Mouse (Mus musculus): ENCODE measurements around the gene Zfp28. TPM values are rescaled to one million over a fixed set of nuclear protein-coding genes. Genes with fewer than 3 reads are reported as not detected.

The Zfp28 gene
- total and polyA plus RNA-seq, 3 experiments = 0.82 to 1.2 (median 1.1) TPM

DNA sequence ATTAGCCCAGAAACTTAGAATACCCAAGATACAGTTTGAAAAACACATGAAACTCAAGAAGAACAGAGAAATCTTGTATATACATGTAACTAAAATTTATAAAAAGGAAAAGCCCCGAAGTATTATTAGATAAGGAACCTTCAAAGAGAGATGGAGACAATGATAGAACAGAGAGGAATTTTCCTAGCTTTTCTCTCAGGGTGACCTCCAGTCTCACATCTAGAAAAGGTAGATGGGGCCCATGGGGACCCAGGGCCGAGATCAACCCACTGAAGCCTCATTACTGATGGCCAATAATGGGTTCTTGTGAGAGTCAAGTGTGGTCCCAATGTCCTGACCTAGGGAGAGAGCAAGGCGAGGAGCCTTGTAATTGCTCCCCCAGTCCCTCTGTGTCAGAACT, 55.3 kb downstream of the Zfp28 start, which contains the start of gene Olfr1344:
TSS of gene Olfr1344 (plus strand) at position 301 of the 400 bp plus-strand sequence.
- DNase-seq (ENCODE audit: extremely low read depth) = no peak
- Histone ChIP-seq H3K36me3 (replicated peaks in 1 of 2; ENCODE audit: control insufficient read depth in 1 of 2, insufficient read depth in 1 of 2, low read length in 1 of 2) (no peaks in the 10 kb centered on the region), H3K9ac (ENCODE audit: insufficient read depth, low read depth) (no peak within 1 kb of the TSS), H3K4me2 (ENCODE audit: insufficient read depth, low read depth, poor library complexity, severe bottlenecking) (no peak within 1 kb of the TSS), H3K4me3 (replicated peaks in 1 of 3; ENCODE audit: low read depth in 2 of 3, low read length in 2 of 3, poor library complexity in 1 of 3) (no peak within 1 kb of the TSS), H3K4me1 (ENCODE audit: control insufficient read depth in 1 of 2, insufficient read depth in 2 of 2) (no peaks in the 10 kb centered on the region), H3K27ac (ENCODE audit: insufficient read depth, low read depth) (no peak within 1 kb of the TSS), H3K9me3 (replicated peaks; ENCODE audit: low read length) (peaks cover 22% of the 10 kb centered on the region), H3K79me2 (replicated peaks; ENCODE audit: control insufficient read depth, extremely low read depth, insufficient read depth, poor library complexity, severe bottlenecking) (no peaks in the 10 kb centered on the region), H3K27me3 (replicated peaks) (no peaks in the 10 kb centered on the region)
- no peak for TF ChIP-seq IRF4 (IDR thresholded peaks at IDR 0.05; ENCODE audit: low read depth, low read length)
- TF ChIP-seq MAX (IDR thresholded peaks at IDR 0.05; ENCODE audit: low read length) = no peak
- no peak for TF ChIP-seq CHD2 (IDR thresholded peaks at IDR 0.05; ENCODE audit: low read length)
- no peak for TF ChIP-seq ZC3H11A (IDR thresholded peaks at IDR 0.05; ENCODE audit: low read depth, low read length)
- no peak for TF ChIP-seq HCFC1 (IDR thresholded peaks at IDR 0.05; ENCODE audit: low read depth, low read length)
- no peak for TF ChIP-seq ELF1 (IDR thresholded peaks at IDR 0.05; ENCODE audit: low read depth, low read length)
- TF ChIP-seq CTCF (conservative IDR thresholded peaks at IDR 0.05 in 1 of 2, IDR thresholded peaks at IDR 0.05 in 1 of 2; ENCODE audit: low read depth in 2 of 2, low read length in 2 of 2) = no peak
- TF ChIP-seq UBTF (IDR thresholded peaks at IDR 0.05; ENCODE audit: low read depth, low read length) = no peak
- no peak for TF ChIP-seq JUND (conservative IDR thresholded peaks at IDR 0.05; ENCODE audit: low read depth, low read length)
- no peak for TF ChIP-seq ZKSCAN1 (IDR thresholded peaks at IDR 0.05; ENCODE audit: borderline replicate concordance, low read depth, low read length)
- TF ChIP-seq SIN3A (IDR thresholded peaks at IDR 0.05; ENCODE audit: low read length) = no peak
- no peak for TF ChIP-seq MAZ (IDR thresholded peaks at IDR 0.05; ENCODE audit: low read depth, low read length)
- no peak for TF ChIP-seq MAFK (IDR thresholded peaks at IDR 0.05; ENCODE audit: insufficient replicate concordance, low read length)
- no peak for TF ChIP-seq MEF2A (IDR thresholded peaks at IDR 0.05; ENCODE audit: borderline replicate concordance, low read depth, low read length)
- TF ChIP-seq POLR2A (IDR thresholded peaks at IDR 0.05; ENCODE audit: low read depth, low read length) = no peak
- TF ChIP-seq USF1 (IDR thresholded peaks at IDR 0.05; ENCODE audit: low read depth, low read length) = no peak
- dilution Hi-C loops (cut with MboI; ENCODE audit: extremely low pct_ligation_motif_present, extremely low pct_unique_long_range_greater_than_20kb, low sequenced_read_pairs) = no loop called here
- in situ Hi-C loops (cut with MboI; ENCODE audit: low pct_ligation_motif_present, low pct_unique_long_range_greater_than_20kb, low sequenced_read_pairs) = no loop called here

DNA sequence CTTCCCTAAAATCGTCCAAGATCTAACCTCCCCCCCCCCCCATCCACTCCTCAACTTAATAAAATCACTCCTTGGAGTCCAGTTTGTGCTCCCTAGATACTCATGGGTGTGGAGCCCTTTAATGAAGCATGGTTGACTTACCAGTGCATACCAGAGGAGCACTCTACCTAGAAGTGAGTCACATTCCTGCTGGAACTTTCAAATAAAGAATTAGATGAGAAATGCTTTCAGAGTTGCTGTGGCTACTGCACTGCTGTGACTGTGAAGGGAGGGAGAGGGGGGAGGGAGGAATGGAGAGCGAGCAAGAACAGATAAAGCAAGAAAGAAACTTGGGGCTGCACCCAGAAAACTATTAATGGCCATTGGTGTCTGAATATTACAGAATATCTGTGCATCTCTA, 58.1 kb downstream of the Zfp28 start:
- Histone ChIP-seq H3K9ac (ENCODE audit: insufficient read depth, low read depth) (no peak overlapping the region), H3K4me3 (replicated peaks in 1 of 3; ENCODE audit: low read depth in 2 of 3, low read length in 2 of 3, poor library complexity in 1 of 3) (no peak overlapping the region), H3K27ac (ENCODE audit: insufficient read depth, low read depth) (no peak overlapping the region), H3K36me3 (replicated peaks in 1 of 2; ENCODE audit: control insufficient read depth in 1 of 2, insufficient read depth in 1 of 2, low read length in 1 of 2) (no peaks in the 10 kb centered on the region), H3K4me1 (ENCODE audit: control insufficient read depth in 1 of 2, insufficient read depth in 2 of 2) (no peaks in the 10 kb centered on the region), H3K79me2 (replicated peaks; ENCODE audit: control insufficient read depth, extremely low read depth, insufficient read depth, poor library complexity, severe bottlenecking) (no peaks in the 10 kb centered on the region), H3K4me2 (ENCODE audit: insufficient read depth, low read depth, poor library complexity, severe bottlenecking) (no peak overlapping the region), H3K27me3 (replicated peaks) (no peaks in the 10 kb centered on the region), H3K9me3 (replicated peaks; ENCODE audit: low read length) (peaks cover 29% of the 10 kb centered on the region)
- DNase-seq (ENCODE audit: extremely low read depth) = no peak
- in situ Hi-C loops (cut with MboI; ENCODE audit: low pct_ligation_motif_present, low pct_unique_long_range_greater_than_20kb, low sequenced_read_pairs) = no loop called here
- no peak for TF ChIP-seq ZC3H11A (IDR thresholded peaks at IDR 0.05; ENCODE audit: low read depth, low read length)
- TF ChIP-seq POLR2AphosphoS2 (IDR thresholded peaks at IDR 0.05; ENCODE audit: low read depth, low read length) = no peak
- TF ChIP-seq SMC3 (IDR thresholded peaks at IDR 0.05; ENCODE audit: low read depth, low read length) = no peak
- TF ChIP-seq IRF4 (IDR thresholded peaks at IDR 0.05; ENCODE audit: low read depth, low read length) = no peak
- no peak for TF ChIP-seq E2F4 (IDR thresholded peaks at IDR 0.05; ENCODE audit: insufficient replicate concordance, low read depth, low read length)
- TF ChIP-seq JUND (conservative IDR thresholded peaks at IDR 0.05; ENCODE audit: low read depth, low read length) = no peak
- dilution Hi-C loops (cut with MboI; ENCODE audit: extremely low pct_ligation_motif_present, extremely low pct_unique_long_range_greater_than_20kb, low sequenced_read_pairs) = no loop called here

Other genes with a start within 250 kb of the Zfp28 start
- gene Zfp787, start 227.3 kb upstream of the Zfp28 start, total RNA-seq (2012; rRNA removed) = 24.8 and 28.3 TPM in 2 replicates
- gene Zfp787, start 227.3 kb upstream of the Zfp28 start, total RNA-seq (2014; rRNA removed) = 17.5 and 22.1 TPM in 2 replicates
- 19.0 and 19.3 TPM in 2 replicates for gene Zfp787, start 227.3 kb upstream of the Zfp28 start, polyA plus RNA-seq (2012; ENCODE audit: insufficient read length, low read depth)
- 18.1 and 18.2 TPM in 2 replicates for gene Zfp444, start 211.1 kb upstream of the Zfp28 start, total RNA-seq (2012; rRNA removed)
- gene Zfp444, start 211.1 kb upstream of the Zfp28 start, total RNA-seq (2014; rRNA removed) = 13.4 and 16.0 TPM in 2 replicates
- gene Zfp444, start 211.1 kb upstream of the Zfp28 start, polyA plus RNA-seq (2012; ENCODE audit: insufficient read length, low read depth) = 22.0 and 23.3 TPM in 2 replicates
- gene Galp, start 186.2 kb upstream of the Zfp28 start, total RNA-seq (2012; rRNA removed) = not detected in 2 replicates
- not detected in 2 replicates for gene Galp, start 186.2 kb upstream of the Zfp28 start, total RNA-seq (2014; rRNA removed)
- gene Galp, start 186.2 kb upstream of the Zfp28 start, polyA plus RNA-seq (2012; ENCODE audit: insufficient read length, low read depth) = not detected in 2 replicates
- not detected in 2 replicates for gene Zscan5b, start 161.0 kb upstream of the Zfp28 start, total RNA-seq (2012; rRNA removed)
- gene Zscan5b, start 161.0 kb upstream of the Zfp28 start, total RNA-seq (2014; rRNA removed) = not detected in 2 replicates
- gene Zscan5b, start 161.0 kb upstream of the Zfp28 start, polyA plus RNA-seq (2012; ENCODE audit: insufficient read length, low read depth) = not detected in 2 replicates
- not detected in 2 replicates for gene Epp13, start 130.6 kb upstream of the Zfp28 start, total RNA-seq (2012; rRNA removed)
- not detected in 2 replicates for gene Epp13, start 130.6 kb upstream of the Zfp28 start, total RNA-seq (2014; rRNA removed)
- not detected in 2 replicates for gene Epp13, start 130.6 kb upstream of the Zfp28 start, polyA plus RNA-seq (2012; ENCODE audit: insufficient read length, low read depth)
- gene Zfp667, start 96.7 kb upstream of the Zfp28 start, total RNA-seq (2012; rRNA removed) = 0.50 and 0.51 TPM in 2 replicates
- gene Zfp667, start 96.7 kb upstream of the Zfp28 start, total RNA-seq (2014; rRNA removed) = 0.46 and 0.58 TPM in 2 replicates
- 0.56 and 0.87 TPM in 2 replicates for gene Zfp667, start 96.7 kb upstream of the Zfp28 start, polyA plus RNA-seq (2012; ENCODE audit: insufficient read length, low read depth)
- gene Zfp583, start 52.0 kb upstream of the Zfp28 start, total RNA-seq (2012; rRNA removed) = not detected in 2 replicates
- not detected in 2 replicates for gene Zfp583, start 52.0 kb upstream of the Zfp28 start, total RNA-seq (2014; rRNA removed)
- gene Zfp583, start 52.0 kb upstream of the Zfp28 start, polyA plus RNA-seq (2012; ENCODE audit: insufficient read length, low read depth) = not detected in 2 replicates
- not detected in 2 replicates for gene Gm3854, start 39.5 kb upstream of the Zfp28 start, total RNA-seq (2012; rRNA removed)
- not detected in 2 replicates for gene Gm3854, start 39.5 kb upstream of the Zfp28 start, total RNA-seq (2014; rRNA removed)
- not detected in 2 replicates for gene Gm3854, start 39.5 kb upstream of the Zfp28 start, polyA plus RNA-seq (2012; ENCODE audit: insufficient read length, low read depth)
- gene Zfp78, start 20.0 kb upstream of the Zfp28 start, total RNA-seq (2012; rRNA removed) = not detected in 2 replicates
- gene Zfp78, start 20.0 kb upstream of the Zfp28 start, total RNA-seq (2014; rRNA removed) = not detected in 2 replicates
- gene Zfp78, start 20.0 kb upstream of the Zfp28 start, polyA plus RNA-seq (2012; ENCODE audit: insufficient read length, low read depth) = not detected in 2 replicates
- gene Smim17, start 15.4 kb downstream of the Zfp28 start, total RNA-seq (2012; rRNA removed) = not detected in 2 replicates
- not detected in 2 replicates for gene Smim17, start 15.4 kb downstream of the Zfp28 start, total RNA-seq (2014; rRNA removed)
- gene Smim17, start 15.4 kb downstream of the Zfp28 start, polyA plus RNA-seq (2012; ENCODE audit: insufficient read length, low read depth) = not detected in 2 replicates
- not detected in 2 replicates for gene Gm20715, start 27.0 kb downstream of the Zfp28 start, total RNA-seq (2012; rRNA removed)
- not detected in 2 replicates for gene Gm20715, start 27.0 kb downstream of the Zfp28 start, total RNA-seq (2014; rRNA removed)
- not detected in 2 replicates for gene Gm20715, start 27.0 kb downstream of the Zfp28 start, polyA plus RNA-seq (2012; ENCODE audit: insufficient read length, low read depth)
- gene Olfr1344, start 55.4 kb downstream of the Zfp28 start, total RNA-seq (2012; rRNA removed) = not detected in 2 replicates
- not detected in 2 replicates for gene Olfr1344, start 55.4 kb downstream of the Zfp28 start, total RNA-seq (2014; rRNA removed)
- not detected in 2 replicates for gene Olfr1344, start 55.4 kb downstream of the Zfp28 start, polyA plus RNA-seq (2012; ENCODE audit: insufficient read length, low read depth)
- not detected in 2 replicates for gene Olfr1336, start 72.9 kb downstream of the Zfp28 start, total RNA-seq (2012; rRNA removed)
- not detected in 2 replicates for gene Olfr1336, start 72.9 kb downstream of the Zfp28 start, total RNA-seq (2014; rRNA removed)
- not detected in 2 replicates for gene Olfr1336, start 72.9 kb downstream of the Zfp28 start, polyA plus RNA-seq (2012; ENCODE audit: insufficient read length, low read depth)
- not detected in 2 replicates for gene Olfr1346, start 83.8 kb downstream of the Zfp28 start, total RNA-seq (2012; rRNA removed)
- gene Olfr1346, start 83.8 kb downstream of the Zfp28 start, total RNA-seq (2014; rRNA removed) = not detected in 2 replicates
- gene Olfr1346, start 83.8 kb downstream of the Zfp28 start, polyA plus RNA-seq (2012; ENCODE audit: insufficient read length, low read depth) = not detected in 2 replicates
- gene Olfr5, start 103.6 kb downstream of the Zfp28 start, total RNA-seq (2012; rRNA removed) = not detected in 2 replicates
- not detected in 2 replicates for gene Olfr5, start 103.6 kb downstream of the Zfp28 start, total RNA-seq (2014; rRNA removed)
- not detected in 2 replicates for gene Olfr5, start 103.6 kb downstream of the Zfp28 start, polyA plus RNA-seq (2012; ENCODE audit: insufficient read length, low read depth)
- gene Olfr1347, start 116.5 kb downstream of the Zfp28 start, total RNA-seq (2012; rRNA removed) = not detected in 2 replicates
- not detected in 2 replicates for gene Olfr1347, start 116.5 kb downstream of the Zfp28 start, total RNA-seq (2014; rRNA removed)
- not detected in 2 replicates for gene Olfr1347, start 116.5 kb downstream of the Zfp28 start, polyA plus RNA-seq (2012; ENCODE audit: insufficient read length, low read depth)
- not detected in 2 replicates for gene Olfr1348, start 125.5 kb downstream of the Zfp28 start, total RNA-seq (2012; rRNA removed)
- gene Olfr1348, start 125.5 kb downstream of the Zfp28 start, total RNA-seq (2014; rRNA removed) = not detected in 2 replicates
- not detected in 2 replicates for gene Olfr1348, start 125.5 kb downstream of the Zfp28 start, polyA plus RNA-seq (2012; ENCODE audit: insufficient read length, low read depth)
- not detected in 2 replicates for gene Olfr1349, start 139.7 kb downstream of the Zfp28 start, total RNA-seq (2012; rRNA removed)
- not detected in 2 replicates for gene Olfr1349, start 139.7 kb downstream of the Zfp28 start, total RNA-seq (2014; rRNA removed)
- gene Olfr1349, start 139.7 kb downstream of the Zfp28 start, polyA plus RNA-seq (2012; ENCODE audit: insufficient read length, low read depth) = not detected in 2 replicates
- gene Olfr1350, start 181.5 kb downstream of the Zfp28 start, total RNA-seq (2012; rRNA removed) = not detected in 2 replicates
- not detected in 2 replicates for gene Olfr1350, start 181.5 kb downstream of the Zfp28 start, total RNA-seq (2014; rRNA removed)
- gene Olfr1350, start 181.5 kb downstream of the Zfp28 start, polyA plus RNA-seq (2012; ENCODE audit: insufficient read length, low read depth) = not detected in 2 replicates

Data from CH12.LX (cell line).